Mouse (Mus musculus) A20 (cell line): ENCODE measurements at regions not wholly inside any gene's neighbourhood (a gene's known extent, or its start where the extent isn't known, plus 50 kb on each side); places are given as distances from the start of the nearest gene placed in this dataset.

Source experiments
- DNase-seq: peaks from one replicate; pipeline ENCODE4 v3.0.0-alpha.2; 2011; ENCODE audit warnings: low read depth, low spot score

GRCm38 (mm10) chr17:43214038-43214437, 56.1 kb upstream of the Adgrf1 start:
- DNase-seq, result no peak

- no peak for DNase-seq
These were observed 50.5 kb upstream of the Adgrf1 start for GRCm38 (mm10) chr17:43219636-43220035.
